Mouse (Mus musculus) embryonic facial prominence, embryonic 14.5 days (tissue): ENCODE measurements around the gene Ddi2. TPM values are rescaled to one million over a fixed set of nuclear protein-coding genes. Genes with fewer than 3 reads are reported as not detected.

ENCODE experiments used
- ATAC-seq: fragments of 200-750 bp; cut with Nextera tagmentation; 2 replicates; pipeline ENCODE4 v1.8.0; 2017; ENCODE audit warnings: low read depth, moderate number of reproducible peaks, moderate TSS enrichment
- DNase-seq: peaks from one replicate; pipeline ENCODE4 v3.0.0-alpha.2; 2015; ENCODE audit warnings: low spot score
- H3K27ac ChIP-seq: fragments of 300-500 bp; sonication (generic); replicated peaks from 2 replicates; pipeline ENCODE4 v1.5.1; 2014; ENCODE audit warnings: low read depth, mild to moderate bottlenecking, low read length, moderate library complexity
- H3K27me3 ChIP-seq: fragments of 300-500 bp; sonication (generic); replicated peaks from 2 replicates; pipeline ENCODE4 v1.6.1; 2014; ENCODE audit warnings: low read length; ENCODE audit not compliant: control insufficient read depth, insufficient read depth
- H3K36me3 ChIP-seq: fragments of 300-500 bp; sonication (generic); 2 replicates; pipeline ENCODE4 v1.6.1; 2014; ENCODE audit warnings: low read length, mixed read lengths; ENCODE audit not compliant: control insufficient read depth, insufficient read depth
- H3K4me1 ChIP-seq: fragments of 300-500 bp; sonication (generic); 2 replicates; pipeline ENCODE4 v1.6.1; 2014; ENCODE audit warnings: antibody characterized with exemption, low read length; ENCODE audit not compliant: control insufficient read depth, insufficient read depth
- H3K4me2 ChIP-seq: fragments of 300-500 bp; sonication (generic); 2 replicates; pipeline ENCODE4 v1.6.1; 2014; ENCODE audit warnings: low read depth, mild to moderate bottlenecking, low read length, moderate library complexity, mixed read lengths
- H3K4me3 ChIP-seq: fragments of 300-500 bp; sonication (generic); 2 replicates; pipeline ENCODE4 v1.5.1; 2014; ENCODE audit warnings: low read depth, mild to moderate bottlenecking, low read length
- H3K9ac ChIP-seq: fragments of 300-500 bp; sonication (generic); 2 replicates; pipeline ENCODE4 v1.6.1; 2014; ENCODE audit warnings: low read depth, mild to moderate bottlenecking, low read length, moderate library complexity, mixed read lengths
- H3K9me3 ChIP-seq: fragments of 300-500 bp; sonication (generic); 2 replicates; pipeline ENCODE4 v1.6.1; 2016; ENCODE audit warnings: low read length; ENCODE audit not compliant: control insufficient read depth
- whole genome bisulfite sequencing: fragments of 180-500 bp; shearing (Covaris S2); extraction: QIAGEN DNeasy Blood & Tissue Kit; methylation state at CpG from one replicate; pipeline ENCODE4 v1.1.7; 2014; 5-methylcytosine and 5-hydroxymethylcytosine counted together
- polyA plus RNA-seq: library from polyadenylated mRNA; unstranded; fragments of >200 nt; fragmentation: Nextera tagmentation; extraction: Ambion mirVana; gene quantifications from 2 replicates; pipeline ENCODE4 v1.2.1, GENCODE M21; 2014

Gene Ddi2
- polyA plus RNA-seq, 1 experiment from 2014 or later, result 18.8 TPM

DNA sequence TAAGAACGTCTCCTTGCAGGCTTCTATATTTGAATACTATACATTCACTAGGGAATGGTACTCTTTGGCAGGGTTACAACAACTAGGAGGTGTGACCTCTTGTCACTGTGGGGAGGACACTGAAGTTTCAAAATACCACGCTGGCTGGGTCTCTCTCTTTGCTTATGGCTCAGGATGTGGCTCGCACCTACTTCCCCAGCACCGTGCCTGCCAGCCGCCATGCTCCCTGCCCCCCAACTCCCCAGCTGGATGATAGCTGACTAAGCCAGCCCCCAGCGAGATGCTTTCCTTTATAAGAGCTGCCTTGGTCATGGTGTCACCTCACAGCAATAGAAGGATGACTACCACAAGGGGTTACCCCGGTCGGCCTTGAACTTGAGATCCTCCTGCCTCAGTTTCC, 70.2 kb downstream of the Ddi2 start:
- WGBS, result 89% methylated on average over 8 of the region's 8 CpGs
- Histone ChIP-seq H3K27ac (no peak overlapping the region), H3K4me3 (no peak overlapping the region), H3K4me2 (no peak overlapping the region), H3K4me1 (no peaks in the 10 kb centered on the region; the same call in 1 of the 2 replicates), H3K9me3 (no peaks in the 10 kb centered on the region), H3K36me3 (peaks cover 26% of the 10 kb centered on the region), H3K27me3 (no peaks in the 10 kb centered on the region), H3K9ac (no peak overlapping the region; the same call in 1 of the 2 replicates)
- ATAC-seq, result no peak
- no peak for DNase-seq

DNA sequence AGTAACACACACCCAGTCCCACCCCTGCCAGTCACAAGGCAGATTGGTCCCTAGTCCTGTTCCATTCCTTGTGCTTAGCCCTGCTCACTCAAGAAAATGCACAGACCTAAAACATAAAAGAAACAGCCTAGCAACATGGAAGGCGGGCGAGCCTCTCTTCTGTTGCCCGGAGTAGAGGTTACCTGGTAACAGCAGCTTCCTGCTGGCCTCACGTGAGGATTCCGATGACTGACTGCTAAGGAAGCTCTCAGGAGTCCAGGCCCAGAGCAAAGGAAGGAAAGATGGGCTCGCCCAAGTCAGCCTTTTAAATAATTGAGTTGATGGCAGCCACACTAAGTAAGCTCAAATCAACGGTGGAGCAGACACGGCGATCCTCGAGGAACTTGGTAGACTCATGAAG, 71.3 kb downstream of the Ddi2 start:
- no peaks in the 10 kb centered on the region; the same call in 1 of the 2 replicates for H3K4me1 ChIP-seq
- no peak overlapping the region for H3K4me3 ChIP-seq
- no peak overlapping the region for H3K4me2 ChIP-seq
- peaks cover 27% of the 10 kb centered on the region; the same call in 1 of the 2 replicates for H3K36me3 ChIP-seq
- ATAC-seq (no peak), DNase-seq (no peak)
- H3K27me3 ChIP-seq, result no peaks in the 10 kb centered on the region
- H3K9me3 ChIP-seq, result no peaks in the 10 kb centered on the region
- H3K9ac ChIP-seq, result no peak overlapping the region
- H3K27ac ChIP-seq, result no peak overlapping the region
- 87% methylated on average over 10 of the region's 10 CpGs for whole genome bisulfite sequencing

- WGBS, result 81% methylated on average over 6 of the region's 6 CpGs
- H3K9me3 ChIP-seq, result no peaks in the 10 kb centered on the region
- H3K4me3 ChIP-seq, result no peak overlapping the region
- DNase-seq (no peak), ATAC-seq (no peak)
- H3K36me3 ChIP-seq, result peaks cover 28% of the 10 kb centered on the region; the same call in 1 of the 2 replicates
- no peak overlapping the region for H3K27ac ChIP-seq
- no peaks in the 10 kb centered on the region for H3K27me3 ChIP-seq
- no peaks in the 10 kb centered on the region; the same call in 1 of the 2 replicates for H3K4me1 ChIP-seq
- H3K4me2 ChIP-seq, result no peak overlapping the region
- no peak overlapping the region for H3K9ac ChIP-seq
These were observed 71.9 kb downstream of the Ddi2 start for GRCm38 (mm10) chr4:141651286-141651685.

GRCm38 (mm10) chr4:141649244-141649643, 74.0 kb downstream of the Ddi2 start:
- ATAC-seq, result no peak
- Histone ChIP-seq H3K4me2 (no peak overlapping the region; the same call in 1 of the 2 replicates), H3K9ac (no peak overlapping the region), H3K27ac (no peak overlapping the region; the same call in 1 of the 2 replicates), H3K27me3 (no peaks in the 10 kb centered on the region), H3K9me3 (no peaks in the 10 kb centered on the region), H3K36me3 (peaks cover 25% of the 10 kb centered on the region; the same call in 1 of the 2 replicates), H3K4me3 (no peak overlapping the region), H3K4me1 (no peaks in the 10 kb centered on the region; the same call in 1 of the 2 replicates)
- WGBS, result 64% methylated on average over 6 of the region's 6 CpGs
- peak; percentile 42 for DNase-seq

DNA sequence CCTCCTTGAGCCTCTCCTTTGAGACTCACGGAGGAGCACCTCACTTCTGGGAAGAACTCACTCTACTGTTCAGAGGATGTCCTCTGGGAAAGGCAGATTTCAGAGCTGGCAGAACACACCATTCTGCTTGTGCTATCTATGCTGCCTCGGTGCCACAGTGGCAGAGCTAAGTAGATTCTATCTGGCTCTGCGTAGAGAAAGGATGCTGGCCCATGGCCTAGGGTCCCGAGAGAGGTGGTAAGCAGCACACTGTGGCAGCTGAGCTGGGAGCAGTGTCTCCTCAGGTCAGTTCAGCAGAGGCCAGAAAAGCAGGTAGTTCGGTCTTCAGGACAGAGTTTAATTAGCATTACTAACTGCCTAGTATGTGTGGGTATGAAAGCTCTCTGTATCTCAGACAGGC, 75.0 kb downstream of the Ddi2 start:
- Histone ChIP-seq H3K4me1 (no peaks in the 10 kb centered on the region; the same call in 1 of the 2 replicates), H3K4me2 (no peak overlapping the region), H3K4me3 (no peak overlapping the region), H3K9me3 (no peaks in the 10 kb centered on the region), H3K27ac (no peak overlapping the region; the same call in 1 of the 2 replicates), H3K36me3 (peaks cover 15% of the 10 kb centered on the region; the same call in 1 of the 2 replicates), H3K9ac (no peak overlapping the region), H3K27me3 (no peaks in the 10 kb centered on the region)
- 91% methylated on average over 5 of the region's 5 CpGs for whole genome bisulfite sequencing
- ATAC-seq, result no peak
- no peak for DNase-seq

GRCm38 (mm10) chr4:141647187-141647586, 76.0 kb downstream of the Ddi2 start:
- no peak for ATAC-seq
- no peak overlapping the region for H3K27ac ChIP-seq
- H3K27me3 ChIP-seq, result no peaks in the 10 kb centered on the region
- H3K9ac ChIP-seq, result no peak overlapping the region
- H3K4me1 ChIP-seq, result no peaks in the 10 kb centered on the region; the same call in 1 of the 2 replicates
- no peaks in the 10 kb centered on the region for H3K9me3 ChIP-seq
- WGBS, result 100% methylated on average over 3 of the region's 3 CpGs
- DNase-seq, result no peak
- H3K36me3 ChIP-seq, result peaks cover 17% of the 10 kb centered on the region; the same call in 1 of the 2 replicates
- H3K4me2 ChIP-seq, result no peak overlapping the region
- H3K4me3 ChIP-seq, result no peak overlapping the region

GRCm38 (mm10) chr4:141645988-141646387, 77.2 kb downstream of the Ddi2 start:
- 88% methylated on average over 8 of the region's 8 CpGs for WGBS

DNA sequence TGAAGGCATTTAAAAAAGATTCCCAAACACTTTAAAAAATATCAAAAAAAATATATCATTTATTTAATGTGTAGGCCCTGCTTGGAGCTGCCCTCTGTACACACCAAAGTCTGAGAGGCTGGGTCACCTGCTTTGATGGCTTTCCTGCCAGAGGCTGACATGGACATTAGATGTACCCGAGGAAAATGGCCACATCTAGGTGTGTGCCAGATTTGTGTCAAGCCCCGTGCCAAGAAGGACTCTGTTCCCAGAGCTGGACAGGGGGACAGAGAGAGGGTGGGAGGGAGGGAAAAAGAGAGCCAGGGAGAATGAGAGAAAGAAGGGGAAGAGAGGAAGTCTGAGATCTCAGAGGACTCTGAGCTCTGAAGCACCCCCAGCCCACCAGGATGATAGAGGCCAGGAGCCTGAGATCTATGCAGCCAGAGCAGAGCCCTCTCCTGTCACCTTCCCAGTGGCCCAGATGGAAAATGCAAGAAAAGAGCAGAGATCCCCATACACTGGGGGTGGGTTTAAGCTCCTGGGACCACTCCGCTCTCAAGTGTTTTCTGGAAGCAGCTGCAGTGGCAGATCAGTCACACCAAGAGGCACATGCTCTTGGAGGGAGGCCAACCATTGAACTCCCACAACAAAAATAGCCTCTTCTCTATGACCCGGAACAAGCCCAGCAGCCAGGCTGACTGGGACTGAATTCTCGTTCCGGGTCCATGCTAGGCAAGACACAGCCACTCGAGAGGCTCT, 79.9 kb downstream of the Ddi2 start:
- H3K36me3 ChIP-seq, result peaks cover 47% of the 10 kb centered on the region
- H3K4me3 ChIP-seq, result no peak overlapping the region
- H3K4me2 ChIP-seq, result no peak overlapping the region
- peak; percentile 82 for ATAC-seq
- H3K4me1 ChIP-seq, result no peaks in the 10 kb centered on the region; the same call in 1 of the 2 replicates
- H3K9ac ChIP-seq, result 0 out of 2 replicates have a peak overlapping the region, but pooled peaks have one; percentile 25
- no peaks in the 10 kb centered on the region for H3K9me3 ChIP-seq
- no peaks in the 10 kb centered on the region for H3K27me3 ChIP-seq
- peak; percentile 89 for DNase-seq
- 57% methylated on average over 7 of the region's 7 CpGs for WGBS
- H3K27ac ChIP-seq, result peak overlapping the region; percentile 55

More at GRCm38 (mm10) chr4:141645988-141646387, 77.2 kb downstream of the Ddi2 start:
- DNase-seq, result no peak
- no peak overlapping the region for H3K4me2 ChIP-seq
- H3K9ac ChIP-seq, result no peak overlapping the region
- H3K27ac ChIP-seq, result no peak overlapping the region
- H3K36me3 ChIP-seq, result peaks cover 23% of the 10 kb centered on the region
- no peak for ATAC-seq
- no peak overlapping the region for H3K4me3 ChIP-seq
- H3K4me1 ChIP-seq, result no peaks in the 10 kb centered on the region; the same call in 1 of the 2 replicates
- no peaks in the 10 kb centered on the region for H3K9me3 ChIP-seq
- H3K27me3 ChIP-seq, result no peaks in the 10 kb centered on the region
